Mouse (Mus musculus): ENCODE results near the gene Ppp1r16b.

Gene Ppp1r16b

GRCm38 (mm10) chr2:158668433-158669010 is 3.3 kb downstream of the Ppp1r16b start:
- no peak for DNase-seq (ENCODE audit: low spot score)

GRCm38 (mm10) chr2:158669199-158670195 is 4.3 kb downstream of the Ppp1r16b start:
- DNase-seq (ENCODE audit: low spot score): no peak

GRCm38 (mm10) chr2:158670571-158670970 is 5.4 kb downstream of the Ppp1r16b start:
- no peak for DNase-seq (ENCODE audit: low spot score)

- DNase-seq (ENCODE audit: low spot score): peak; percentile 51
These were observed 7.6 kb downstream of the Ppp1r16b start for GRCm38 (mm10) chr2:158672829-158673228.

- DNase-seq (ENCODE audit: low spot score): no peak
These were observed 8.3 kb downstream of the Ppp1r16b start for GRCm38 (mm10) chr2:158673493-158673892.

- DNase-seq (ENCODE audit: low spot score): peak; percentile 40
These were observed 8.9 kb downstream of the Ppp1r16b start for GRCm38 (mm10) chr2:158674131-158674530.

- no peak for DNase-seq (ENCODE audit: low spot score)
These were observed 9.6 kb downstream of the Ppp1r16b start for GRCm38 (mm10) chr2:158674759-158675158.

GRCm38 (mm10) chr2:158675161-158675560 is 10.0 kb downstream of the Ppp1r16b start:
- no peak for DNase-seq (ENCODE audit: low spot score)

GRCm38 (mm10) chr2:158675907-158676533 is 10.8 kb downstream of the Ppp1r16b start:
- no peak for DNase-seq (ENCODE audit: low spot score)

GRCm38 (mm10) chr2:158677946-158678345 is 12.7 kb downstream of the Ppp1r16b start:
- DNase-seq (ENCODE audit: low spot score): no peak

- no peak for DNase-seq (ENCODE audit: low spot score)
These were observed 13.9 kb downstream of the Ppp1r16b start for GRCm38 (mm10) chr2:158679091-158679490.

- DNase-seq (ENCODE audit: low spot score): no peak
These were observed 15.2 kb downstream of the Ppp1r16b start for GRCm38 (mm10) chr2:158680357-158680889.

GRCm38 (mm10) chr2:158681714-158682113 is 16.5 kb downstream of the Ppp1r16b start:
- DNase-seq (ENCODE audit: low spot score): no peak

- no peak for DNase-seq (ENCODE audit: low spot score)
These were observed 17.3 kb downstream of the Ppp1r16b start for GRCm38 (mm10) chr2:158682344-158683037.

GRCm38 (mm10) chr2:158683038-158683413 is 17.8 kb downstream of the Ppp1r16b start:
- DNase-seq (ENCODE audit: low spot score): no peak

GRCm38 (mm10) chr2:158684247-158684843 is 19.1 kb downstream of the Ppp1r16b start:
- no peak for DNase-seq (ENCODE audit: low spot score)

GRCm38 (mm10) chr2:158684910-158685309 is 19.7 kb downstream of the Ppp1r16b start:
- no peak for DNase-seq (ENCODE audit: low spot score)

GRCm38 (mm10) chr2:158686394-158686793 is 21.2 kb downstream of the Ppp1r16b start:
- DNase-seq (ENCODE audit: low spot score): no peak

GRCm38 (mm10) chr2:158687804-158688241 is 22.6 kb downstream of the Ppp1r16b start:
- peak; percentile 24 for DNase-seq (ENCODE audit: low spot score)

- DNase-seq (ENCODE audit: low spot score): no peak
These were observed 23.9 kb downstream of the Ppp1r16b start for GRCm38 (mm10) chr2:158689060-158689459.

GRCm38 (mm10) chr2:158689640-158690039 is 24.4 kb downstream of the Ppp1r16b start:
- DNase-seq (ENCODE audit: low spot score): no peak

All from ovary, adult 18-20 months (tissue).